Mouse (Mus musculus): Measurements from ENCODE around the gene Fancg. TPM values are rescaled to one million over a fixed set of nuclear protein-coding genes. Genes with fewer than 3 reads are reported as not detected.

The Fancg gene
- polyA plus RNA-seq, 1 experiment from 2014 or later = 22.0 TPM

DNA sequence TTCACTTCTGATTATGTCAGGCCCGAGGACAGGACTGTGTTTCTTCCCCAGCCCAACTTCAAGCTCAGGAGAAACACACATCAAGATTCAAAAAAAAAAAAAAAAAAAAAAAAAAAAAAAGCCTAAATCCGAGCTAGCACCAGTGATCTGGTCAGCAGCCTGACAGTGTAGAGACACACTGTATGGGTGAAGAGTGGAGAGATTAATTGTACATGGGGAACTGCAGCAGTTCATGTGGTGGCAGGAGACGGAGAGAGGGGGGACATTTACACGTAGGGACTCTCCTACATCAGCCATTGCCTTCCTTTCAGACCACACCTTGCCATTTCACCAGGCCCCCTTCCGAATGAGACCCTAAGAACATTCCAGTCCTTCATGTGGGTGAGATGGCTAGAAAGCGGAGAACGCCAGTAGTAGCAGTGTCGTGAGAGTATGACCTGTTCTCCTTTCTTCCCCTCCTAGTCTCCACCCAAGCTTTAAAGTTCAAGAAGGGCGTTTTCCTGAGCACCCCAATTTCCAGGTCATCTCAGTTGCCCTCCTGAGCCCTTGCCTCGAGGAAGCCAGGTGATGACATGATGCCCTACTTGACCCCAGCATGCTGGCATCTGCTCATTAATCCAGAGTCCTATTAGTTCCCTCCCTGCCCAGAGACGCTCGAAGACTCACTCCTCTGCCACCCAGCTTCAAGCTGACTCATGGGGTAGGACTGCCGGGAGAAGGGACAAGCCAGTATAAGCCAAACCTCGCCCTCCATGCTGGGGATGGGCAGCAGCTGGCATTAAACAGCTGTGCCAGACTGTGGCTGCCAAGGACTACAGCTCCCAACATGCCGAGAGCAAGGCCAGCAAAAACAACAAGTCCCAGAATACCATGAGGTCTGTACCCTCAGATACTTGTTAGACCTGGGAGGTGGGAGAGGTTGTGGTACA is 28.5 kb upstream of the Fancg start:
- ATAC-seq (ENCODE audit: low FRiP score) (no peak), DNase-seq (ENCODE audit: low spot score) (no peak)
- peak overlapping the region; percentile 64 for H3K4me2 ChIP-seq (replicated peaks; ENCODE audit: low read depth, low read length)
- no peak overlapping the region for H3K27ac ChIP-seq (ENCODE audit: low read depth, low read length)
- peak overlapping the region; percentile 57 for H3K4me3 ChIP-seq (ENCODE audit: low read depth, low read length)
- peaks cover 5% of the 10 kb centered on the region; the same call in 1 of the 2 replicates for H3K4me1 ChIP-seq (replicated peaks; ENCODE audit: control insufficient read depth, insufficient read depth, low read length)
- H3K27me3 ChIP-seq (ENCODE audit: control insufficient read depth, insufficient read depth, low read length) = no peaks in the 10 kb centered on the region
- H3K9ac ChIP-seq (ENCODE audit: low read depth, low read length) = peak overlapping the region; percentile 55; the same call in 1 of the 2 replicates
- 63% methylated on average over 15 of the region's 15 CpGs for WGBS
- peaks cover 7% of the 10 kb centered on the region for H3K36me3 ChIP-seq (ENCODE audit: control insufficient read depth, insufficient read depth, low read length)
- H3K9me3 ChIP-seq (ENCODE audit: control insufficient read depth, low read length) = no peaks in the 10 kb centered on the region

GRCm38 (mm10) chr4:43037860-43038566 is 27.7 kb upstream of the Fancg start:
- H3K4me2 ChIP-seq (replicated peaks; ENCODE audit: low read depth, low read length) = no peak overlapping the region

DNA sequence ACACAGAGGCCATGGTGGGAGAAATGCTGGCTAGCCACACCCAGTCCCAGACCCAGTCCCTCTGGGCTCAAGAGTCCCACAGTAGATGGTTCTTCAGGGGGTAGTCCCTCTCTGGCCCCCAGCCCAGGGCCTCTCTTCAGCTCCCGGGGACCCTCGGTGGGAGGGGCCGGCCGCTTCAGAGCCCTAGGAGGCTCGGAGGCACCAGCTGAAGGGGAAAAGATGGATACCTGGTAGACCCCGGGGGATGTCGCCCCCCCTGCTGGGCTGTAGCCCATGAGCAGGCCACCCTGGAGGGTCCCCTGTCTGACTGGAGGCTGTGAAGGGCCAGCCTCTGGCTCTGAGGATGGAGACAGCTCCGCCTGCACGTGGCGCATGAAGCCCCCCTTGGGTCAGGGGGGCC is 26.1 kb upstream of the Fancg start:
- DNase-seq (ENCODE audit: low spot score) = no peak
- Histone ChIP-seq H3K27ac (ENCODE audit: low read depth, low read length) (no peak overlapping the region), H3K4me1 (replicated peaks; ENCODE audit: control insufficient read depth, insufficient read depth, low read length) (peaks cover 2% of the 10 kb centered on the region; the same call in 1 of the 2 replicates), H3K4me3 (ENCODE audit: low read depth, low read length) (no peak overlapping the region), H3K9me3 (ENCODE audit: control insufficient read depth, low read length) (no peaks in the 10 kb centered on the region), H3K27me3 (ENCODE audit: control insufficient read depth, insufficient read depth, low read length) (no peaks in the 10 kb centered on the region), H3K36me3 (ENCODE audit: control insufficient read depth, insufficient read depth, low read length) (peaks cover 10% of the 10 kb centered on the region), H3K4me2 (replicated peaks; ENCODE audit: low read depth, low read length) (no peak overlapping the region), H3K9ac (ENCODE audit: low read depth, low read length) (no peak overlapping the region)
- 89% methylated on average over 10 of the region's 10 CpGs for WGBS
- no peak for ATAC-seq (ENCODE audit: low FRiP score)

More at GRCm38 (mm10) chr4:43037860-43038566, 27.7 kb upstream of the Fancg start:
- WGBS = 72% methylated on average over 4 of the region's 4 CpGs
- Histone ChIP-seq H3K27ac (ENCODE audit: low read depth, low read length) (no peak overlapping the region), H3K9me3 (ENCODE audit: control insufficient read depth, low read length) (no peaks in the 10 kb centered on the region), H3K9ac (ENCODE audit: low read depth, low read length) (no peak overlapping the region), H3K4me3 (ENCODE audit: low read depth, low read length) (no peak overlapping the region), H3K27me3 (ENCODE audit: control insufficient read depth, insufficient read depth, low read length) (no peaks in the 10 kb centered on the region), H3K4me1 (replicated peaks; ENCODE audit: control insufficient read depth, insufficient read depth, low read length) (peaks cover 2% of the 10 kb centered on the region; the same call in 1 of the 2 replicates), H3K36me3 (ENCODE audit: control insufficient read depth, insufficient read depth, low read length) (peaks cover 10% of the 10 kb centered on the region)
- no peak for DNase-seq (ENCODE audit: low spot score)
- ATAC-seq (ENCODE audit: low FRiP score) = no peak

DNA sequence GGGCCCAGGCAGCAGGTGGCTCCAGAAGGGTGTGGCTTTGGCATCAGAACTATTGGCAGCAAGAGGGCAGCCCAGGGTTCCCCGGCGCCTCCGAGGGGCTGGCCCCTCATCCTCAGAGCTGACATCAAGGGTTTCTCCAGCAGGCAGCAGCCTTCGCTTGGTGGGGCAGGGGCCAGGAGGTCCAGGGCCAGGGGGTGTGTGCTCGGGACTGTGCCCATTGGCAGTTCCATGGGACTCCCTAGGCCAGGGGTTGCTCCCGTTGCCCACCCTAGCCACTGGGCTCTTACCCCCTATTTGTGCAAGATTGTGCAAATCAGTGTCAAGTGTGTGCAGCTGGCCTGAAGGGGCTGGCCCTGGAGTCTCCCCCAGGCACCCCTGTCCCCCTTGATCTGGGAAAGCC is 25.5 kb upstream of the Fancg start:
- H3K9me3 ChIP-seq (ENCODE audit: control insufficient read depth, low read length) = no peaks in the 10 kb centered on the region
- H3K36me3 ChIP-seq (ENCODE audit: control insufficient read depth, insufficient read depth, low read length) = peaks cover 10% of the 10 kb centered on the region
- H3K9ac ChIP-seq (ENCODE audit: low read depth, low read length) = no peak overlapping the region
- DNase-seq (ENCODE audit: low spot score) (no peak), ATAC-seq (ENCODE audit: low FRiP score) (no peak)
- H3K27ac ChIP-seq (ENCODE audit: low read depth, low read length) = no peak overlapping the region
- no peak overlapping the region for H3K4me3 ChIP-seq (ENCODE audit: low read depth, low read length)
- no peaks in the 10 kb centered on the region for H3K27me3 ChIP-seq (ENCODE audit: control insufficient read depth, insufficient read depth, low read length)
- 85% methylated on average over 6 of the region's 6 CpGs for WGBS
- H3K4me1 ChIP-seq (replicated peaks; ENCODE audit: control insufficient read depth, insufficient read depth, low read length) = peaks cover 2% of the 10 kb centered on the region; the same call in 1 of the 2 replicates
- no peak overlapping the region for H3K4me2 ChIP-seq (replicated peaks; ENCODE audit: low read depth, low read length)

GRCm38 (mm10) chr4:43033481-43033880 is 23.2 kb upstream of the Fancg start:
- DNase-seq (ENCODE audit: low spot score) (no peak), ATAC-seq (ENCODE audit: low FRiP score) (no peak)
- Histone ChIP-seq H3K36me3 (ENCODE audit: control insufficient read depth, insufficient read depth, low read length) (peaks cover 10% of the 10 kb centered on the region), H3K9ac (ENCODE audit: low read depth, low read length) (no peak overlapping the region), H3K27me3 (ENCODE audit: control insufficient read depth, insufficient read depth, low read length) (no peaks in the 10 kb centered on the region), H3K9me3 (ENCODE audit: control insufficient read depth, low read length) (no peaks in the 10 kb centered on the region), H3K4me1 (replicated peaks; ENCODE audit: control insufficient read depth, insufficient read depth, low read length) (peaks cover 5% of the 10 kb centered on the region; the same call in 1 of the 2 replicates), H3K4me2 (replicated peaks; ENCODE audit: low read depth, low read length) (no peak overlapping the region), H3K27ac (ENCODE audit: low read depth, low read length) (no peak overlapping the region), H3K4me3 (ENCODE audit: low read depth, low read length) (no peak overlapping the region)
- 89% methylated on average over 14 of the region's 14 CpGs for WGBS

DNA sequence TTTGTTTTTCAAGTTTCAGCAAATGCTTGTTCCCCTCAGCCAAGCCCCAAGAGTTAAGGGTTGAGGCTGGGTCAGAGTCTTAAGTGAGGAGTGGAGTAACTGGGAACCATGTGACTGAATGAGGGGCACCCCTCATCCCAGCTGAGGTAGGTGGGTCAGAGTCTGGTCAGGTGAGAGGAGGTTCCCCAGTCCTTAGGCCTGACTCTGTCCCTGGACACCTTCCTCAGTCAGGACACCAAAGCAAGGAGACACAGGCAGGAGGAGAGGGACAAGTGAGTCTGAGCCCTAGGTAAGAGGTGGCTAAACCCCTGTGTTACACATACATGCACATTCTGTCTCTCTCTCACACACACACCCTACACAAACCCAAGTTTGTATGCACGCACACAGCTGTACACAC is 22.2 kb upstream of the Fancg start:
- 78% methylated on average over 1 of the region's 1 CpGs for WGBS
- ATAC-seq (ENCODE audit: low FRiP score) (no peak), DNase-seq (ENCODE audit: low spot score) (no peak)
- no peak overlapping the region for H3K4me3 ChIP-seq (ENCODE audit: low read depth, low read length)
- H3K4me1 ChIP-seq (replicated peaks; ENCODE audit: control insufficient read depth, insufficient read depth, low read length) = 0 out of 2 replicates have a peak, but pooled peaks cover 5% of the 10 kb centered on the region
- H3K4me2 ChIP-seq (replicated peaks; ENCODE audit: low read depth, low read length) = no peak overlapping the region
- H3K9ac ChIP-seq (ENCODE audit: low read depth, low read length) = no peak overlapping the region
- H3K27ac ChIP-seq (ENCODE audit: low read depth, low read length) = no peak overlapping the region
- peaks cover 13% of the 10 kb centered on the region for H3K36me3 ChIP-seq (ENCODE audit: control insufficient read depth, insufficient read depth, low read length)
- no peaks in the 10 kb centered on the region for H3K9me3 ChIP-seq (ENCODE audit: control insufficient read depth, low read length)
- no peaks in the 10 kb centered on the region for H3K27me3 ChIP-seq (ENCODE audit: control insufficient read depth, insufficient read depth, low read length)

GRCm38 (mm10) chr4:43031237-43031995 is 21.1 kb upstream of the Fancg start, which contains the start of gene Stoml2:
Gene Stoml2, minus strand, starts transcription at chr4:43031710.
- no peaks in the 10 kb centered on the region for H3K27me3 ChIP-seq (ENCODE audit: control insufficient read depth, insufficient read depth, low read length)
- H3K9ac ChIP-seq (ENCODE audit: low read depth, low read length) = peak within 1 kb of the TSS; percentile 88
- peaks cover 13% of the 10 kb centered on the region for H3K36me3 ChIP-seq (ENCODE audit: control insufficient read depth, insufficient read depth, low read length)
- DNase-seq (ENCODE audit: low spot score) (peak; percentile 92), ATAC-seq (ENCODE audit: low FRiP score) (peak; percentile 96)
- 1% methylated on average over 38 of the region's 38 CpGs for WGBS
- peak within 1 kb of the TSS; percentile 85 for H3K4me2 ChIP-seq (replicated peaks; ENCODE audit: low read depth, low read length)
- no peaks in the 10 kb centered on the region for H3K9me3 ChIP-seq (ENCODE audit: control insufficient read depth, low read length)
- peak within 1 kb of the TSS; percentile 86 for H3K27ac ChIP-seq (ENCODE audit: low read depth, low read length)
- peak within 1 kb of the TSS; percentile 79 for H3K4me3 ChIP-seq (ENCODE audit: low read depth, low read length)
- 0 out of 2 replicates have a peak, but pooled peaks cover 5% of the 10 kb centered on the region for H3K4me1 ChIP-seq (replicated peaks; ENCODE audit: control insufficient read depth, insufficient read depth, low read length)

- Histone ChIP-seq H3K27ac (ENCODE audit: low read depth, low read length) (peak overlapping the region; percentile 86), H3K4me2 (replicated peaks; ENCODE audit: low read depth, low read length) (peak overlapping the region; percentile 85), H3K9ac (ENCODE audit: low read depth, low read length) (peak overlapping the region; percentile 88), H3K27me3 (ENCODE audit: control insufficient read depth, insufficient read depth, low read length) (no peaks in the 10 kb centered on the region), H3K36me3 (ENCODE audit: control insufficient read depth, insufficient read depth, low read length) (peaks cover 8% of the 10 kb centered on the region), H3K9me3 (ENCODE audit: control insufficient read depth, low read length) (no peaks in the 10 kb centered on the region), H3K4me1 (replicated peaks; ENCODE audit: control insufficient read depth, insufficient read depth, low read length) (0 out of 2 replicates have a peak, but pooled peaks cover 5% of the 10 kb centered on the region), H3K4me3 (ENCODE audit: low read depth, low read length) (peak overlapping the region; percentile 79)
- no peak for DNase-seq (ENCODE audit: low spot score)
- ATAC-seq (ENCODE audit: low FRiP score) = no peak; the same call in none of the 2 replicates
- 3% methylated on average over 28 of the region's 28 CpGs for WGBS
Measured at GRCm38 (mm10) chr4:43030780-43031230, 20.5 kb upstream of the Fancg start.

Data from hindbrain, embryonic 11.5 days (tissue).